Comparison of ENCODE assay signal across 8 mouse cellular contexts in genomic region chr11:121702895-121703618, GRCm38 (mm10). TPM values are rescaled to one million over a fixed set of nuclear protein-coding genes. Genes with fewer than 3 reads are reported as not detected.
A peak's percentile ranks its signal among the peaks of the same experiment; 100 is the strongest.
DNase-seq lines count a peak whose midpoint lies in the region; ATAC-seq lines count a peak whose summit lies in the region.

No protein-coding gene starts in this region.

- peak; percentile 57; the same call in 1 of the 2 replicates for ATAC-seq in hindbrain, embryonic 15.5 days (ENCODE audit: low FRiP score, low read depth)

- no peaks in the 10 kb centered on the region for H3K36me3 ChIP-seq in hindbrain, embryonic 15.5 days

- peak overlapping the region; percentile 91 for H3K4me2 ChIP-seq in hindbrain, embryonic 15.5 days

- H3K4me3 ChIP-seq in hindbrain, embryonic 15.5 days = peak overlapping the region; percentile 66

- H3K27ac ChIP-seq in hindbrain, embryonic 15.5 days (replicated peaks) = peak overlapping the region; percentile 57; the same call in 1 of the 2 replicates

- under 1% methylated on average over 40 of the region's 40 CpGs for WGBS in hindbrain, embryonic 15.5 days

- H3K9me3 ChIP-seq in hindbrain, embryonic 15.5 days = no peaks in the 10 kb centered on the region

- peak; percentile 71 for DNase-seq in NIH3T3 (ENCODE audit: low read depth)
- peak; percentile 44 to 57 for DNase-seq in cerebellum, postnatal 10 days
- peak; percentile 60 for DNase-seq in gastrocnemius, adult 18-20 months (ENCODE audit: low spot score)
- DNase-seq in left cerebral cortex, adult 18-20 months (ENCODE audit: low spot score in 2 of 2) = peak; percentile 61 to 78
- peak; percentile 82 for DNase-seq in lung, postnatal 36 days
- peak; percentile 74 for DNase-seq in right cerebral cortex, adult 18-20 months
- no peak for DNase-seq in c-Kit-positive CD71-positive TER-119-positive erythroid progenitor cells, embryonic 14.5 days (ENCODE audit: low spot score)

- H3K9ac ChIP-seq in hindbrain, embryonic 15.5 days = peak overlapping the region; percentile 65

- peaks cover 11% of the 10 kb centered on the region for H3K27me3 ChIP-seq in hindbrain, embryonic 15.5 days

- H3K4me1 ChIP-seq in hindbrain, embryonic 15.5 days (replicated peaks) = peaks cover 20% of the 10 kb centered on the region

RNA-seq across cellular contexts. Expression of gene Metrnl, which starts 1.7 kb away (rescaled TPM):
- 1 to 10 TPM; 4.2 to 9.1 TPM for total RNA-seq in gastrocnemius, adult 18-20 months (2021)
- 20.3 and 23.0 TPM in 2 replicates for polyA plus RNA-seq in hindbrain, embryonic 15.5 days (2015; fragmentation: Nextera tagmentation; extraction: Ambion mirVana)
- 10 to 100 TPM; 17.6 to 19.0 TPM for total RNA-seq in left cerebral cortex, adult 18-20 months (2021)

RNA-seq across cellular contexts. Expression of gene B3gntl1, which starts 30.1 kb away (rescaled TPM):
- total RNA-seq in gastrocnemius, adult 18-20 months (2021) = 1 to 10 TPM; 2.3 to 2.9 TPM
- polyA plus RNA-seq in hindbrain, embryonic 15.5 days (2015; fragmentation: Nextera tagmentation; extraction: Ambion mirVana) = 6.6 and 7.9 TPM in 2 replicates
- 1 to 10 TPM; 5.5 to 7.0 TPM for total RNA-seq in left cerebral cortex, adult 18-20 months (2021)
